23 mouse cellular contexts compared by ENCODE assay signal in genomic region chr10:80793803-80794202, GRCm38 (mm10). TPM values are rescaled to one million over a fixed set of nuclear protein-coding genes. Genes with fewer than 3 reads are reported as not detected.
DNase-seq lines count a peak whose midpoint lies in the region; ATAC-seq and TF ChIP-seq lines count a peak whose summit lies in the region.
"Had no signal": no experiment of that assay in that cellular context is flagged by ENCODE, and none has a peak within 500 bp of the region (broad histone marks: within the 10 kb centered on the region; RNA-seq: fewer than 3 reads in every experiment).

No protein-coding gene starts in this region.

- DNase-seq in cerebellum, adult 2 months = peak in 1 of 2 experiments; percentile 36
- no peak for DNase-seq in cerebellum, postnatal 4 days (ENCODE audit: low spot score in 2 of 2)
- DNase-seq in limb, embryonic 10.5 days (ENCODE audit: low spot score) = no peak
- DNase-seq in spleen, postnatal 10 days (ENCODE audit: low spot score in 2 of 2) = no peak
- DNase-seq: adrenal gland, adult 8-10 months; heart, postnatal 14 days; kidney, postnatal 4 days; midbrain, embryonic 14.5 days; thymus, postnatal 25 days had no signal

- no peaks in the 10 kb centered on the region for H3K9me3 ChIP-seq in hindbrain, embryonic 13.5 days
- no peaks in the 10 kb centered on the region for H3K9me3 ChIP-seq in hindbrain, embryonic 16.5 days (ENCODE audit: control insufficient read depth, low read length)
- no peaks in the 10 kb centered on the region for H3K9me3 ChIP-seq in neural tube, embryonic 14.5 days (ENCODE audit: control insufficient read depth, low read length)
- H3K9me3 ChIP-seq in neural tube, embryonic 15.5 days (replicated peaks) = no peaks in the 10 kb centered on the region
- no peaks in the 10 kb centered on the region for H3K9me3 ChIP-seq in limb, embryonic 10.5 days (replicated peaks)
- H3K9me3 ChIP-seq: forebrain, embryonic 13.5 days; heart, embryonic 12.5 days; hindbrain, embryonic 12.5 days; limb, embryonic 15.5 days had no signal

- H3K4me2 ChIP-seq in hindbrain, embryonic 13.5 days = no peak overlapping the region
- no peak overlapping the region for H3K4me2 ChIP-seq in hindbrain, embryonic 16.5 days (ENCODE audit: low read length)
- H3K4me2 ChIP-seq in neural tube, embryonic 14.5 days (ENCODE audit: low read depth, low read length) = no peak overlapping the region
- no peak overlapping the region for H3K4me2 ChIP-seq in neural tube, embryonic 15.5 days
- H3K4me2 ChIP-seq: forebrain, embryonic 13.5 days; heart, embryonic 12.5 days; hindbrain, embryonic 12.5 days; limb, embryonic 15.5 days had no signal

- H3K4me1 ChIP-seq in cerebellum, adult 2 months (ENCODE audit: control insufficient read depth, insufficient read depth, low read length) = peaks cover 52% of the 10 kb centered on the region
- H3K4me1 ChIP-seq in hindbrain, embryonic 13.5 days (replicated peaks) = peaks cover 26% of the 10 kb centered on the region
- H3K4me1 ChIP-seq in hindbrain, embryonic 16.5 days (ENCODE audit: control insufficient read depth, insufficient read depth, low read depth, low read length) = peaks cover 14% of the 10 kb centered on the region
- H3K4me1 ChIP-seq in neural tube, embryonic 14.5 days (ENCODE audit: control insufficient read depth, insufficient read depth, low read length) = peaks cover 15% of the 10 kb centered on the region
- H3K4me1 ChIP-seq in neural tube, embryonic 15.5 days = peaks cover 20% of the 10 kb centered on the region
- peaks cover 36% of the 10 kb centered on the region for H3K4me1 ChIP-seq in limb, embryonic 10.5 days

- 37% methylated on average over 4 of the region's 4 CpGs for WGBS in cerebellum, adult 2 months
- 92% methylated on average over 4 of the region's 4 CpGs for WGBS in hindbrain, embryonic 13.5 days
- WGBS in hindbrain, embryonic 16.5 days = 89% methylated on average over 4 of the region's 4 CpGs
- WGBS in neural tube, embryonic 14.5 days = 88% methylated on average over 4 of the region's 4 CpGs
- WGBS in neural tube, embryonic 15.5 days = 85% methylated on average over 4 of the region's 4 CpGs
- 91% methylated on average over 4 of the region's 4 CpGs for WGBS in limb, embryonic 10.5 days

- 0 out of 2 replicates have a peak overlapping the region, but pooled peaks have one; percentile 42 for H3K27ac ChIP-seq in cerebellum, adult 2 months (ENCODE audit: insufficient read depth, low read length)
- peak overlapping the region; percentile 18; the same call in 1 of the 2 replicates for H3K27ac ChIP-seq in hindbrain, embryonic 13.5 days
- H3K27ac ChIP-seq in hindbrain, embryonic 16.5 days (ENCODE audit: low read depth, low read length) = no peak overlapping the region
- H3K27ac ChIP-seq in neural tube, embryonic 14.5 days (ENCODE audit: low read depth, low read length) = 0 out of 2 replicates have a peak overlapping the region, but pooled peaks have one; percentile 35
- no peak overlapping the region for H3K27ac ChIP-seq in neural tube, embryonic 15.5 days (replicated peaks)
- H3K27ac ChIP-seq in limb, embryonic 10.5 days = no peak overlapping the region
- H3K27ac ChIP-seq: forebrain, embryonic 13.5 days; hindbrain, embryonic 12.5 days; limb, embryonic 15.5 days; stomach, postnatal 0 days had no signal

- TF ChIP-seq POLR2A in cerebellum, adult 2 months (IDR thresholded peaks at IDR 0.05; ENCODE audit: borderline replicate concordance, insufficient read depth, low read length) = no peak

- H3K9ac ChIP-seq in hindbrain, embryonic 13.5 days = no peak overlapping the region
- H3K9ac ChIP-seq in hindbrain, embryonic 16.5 days (ENCODE audit: low read depth, low read length) = no peak overlapping the region
- no peak overlapping the region for H3K9ac ChIP-seq in neural tube, embryonic 14.5 days (replicated peaks; ENCODE audit: low read depth, low read length)
- H3K9ac ChIP-seq in neural tube, embryonic 15.5 days (replicated peaks) = no peak overlapping the region
- H3K9ac ChIP-seq: heart, embryonic 12.5 days; hindbrain, embryonic 12.5 days; limb, embryonic 15.5 days had no signal

- H3K36me3 ChIP-seq in hindbrain, embryonic 13.5 days = peaks cover 77% of the 10 kb centered on the region
- H3K36me3 ChIP-seq in hindbrain, embryonic 16.5 days (ENCODE audit: control insufficient read depth, insufficient read depth, low read length) = peaks cover 41% of the 10 kb centered on the region
- peaks cover 58% of the 10 kb centered on the region for H3K36me3 ChIP-seq in neural tube, embryonic 14.5 days (ENCODE audit: control insufficient read depth, insufficient read depth, low read length)
- H3K36me3 ChIP-seq in neural tube, embryonic 15.5 days = peaks cover 74% of the 10 kb centered on the region
- H3K36me3 ChIP-seq in limb, embryonic 10.5 days = peaks cover 84% of the 10 kb centered on the region

- TF ChIP-seq CTCF in cerebellum, adult 2 months (IDR thresholded peaks at IDR 0.05; ENCODE audit: borderline replicate concordance, insufficient read depth, low read depth, low read length) = no peak

- H3K27me3 ChIP-seq in cerebellum, adult 2 months (ENCODE audit: control insufficient read depth, insufficient read depth, low read length) = no peaks in the 10 kb centered on the region
- H3K27me3 ChIP-seq in hindbrain, embryonic 13.5 days = no peaks in the 10 kb centered on the region
- no peaks in the 10 kb centered on the region for H3K27me3 ChIP-seq in hindbrain, embryonic 16.5 days (replicated peaks; ENCODE audit: control insufficient read depth, insufficient read depth, low read length)
- no peaks in the 10 kb centered on the region for H3K27me3 ChIP-seq in neural tube, embryonic 14.5 days (ENCODE audit: control insufficient read depth, insufficient read depth, low read length)
- no peaks in the 10 kb centered on the region for H3K27me3 ChIP-seq in neural tube, embryonic 15.5 days (replicated peaks)
- H3K27me3 ChIP-seq in limb, embryonic 10.5 days (ENCODE audit: low read depth, poor library complexity, severe bottlenecking) = no peaks in the 10 kb centered on the region
- H3K27me3 ChIP-seq: forebrain, embryonic 13.5 days; heart, embryonic 12.5 days; hindbrain, embryonic 12.5 days; limb, embryonic 15.5 days had no signal

- H3K4me3 ChIP-seq in cerebellum, adult 2 months (replicated peaks; ENCODE audit: insufficient read depth, low read depth, low read length) = no peak overlapping the region
- no peak overlapping the region for H3K4me3 ChIP-seq in hindbrain, embryonic 13.5 days
- no peak overlapping the region for H3K4me3 ChIP-seq in hindbrain, embryonic 16.5 days (ENCODE audit: low read length)
- no peak overlapping the region for H3K4me3 ChIP-seq in neural tube, embryonic 14.5 days (ENCODE audit: low read depth, low read length)
- H3K4me3 ChIP-seq in neural tube, embryonic 15.5 days (replicated peaks) = no peak overlapping the region
- H3K4me3 ChIP-seq in limb, embryonic 10.5 days = 0 out of 2 replicates have a peak overlapping the region, but pooled peaks have one; percentile 1
- H3K4me3 ChIP-seq: forebrain, embryonic 13.5 days; heart, embryonic 12.5 days; hindbrain, embryonic 12.5 days; limb, embryonic 15.5 days had no signal

- no peak for ATAC-seq in hindbrain, embryonic 13.5 days (ENCODE audit: low FRiP score)
- no peak for ATAC-seq in hindbrain, embryonic 16.5 days
- ATAC-seq in neural tube, embryonic 14.5 days (ENCODE audit: low read depth) = no peak
- no peak for ATAC-seq in neural tube, embryonic 15.5 days (ENCODE audit: low FRiP score)
- ATAC-seq: activated CD4-positive, CD25-positive, alpha-beta regulatory T cell, adult 4 months; forebrain, embryonic 13.5 days; inflammation-experienced regulatory T-cells, adult 6 months had no signal

RNA-seq across cellular contexts. Expression of gene Sf3a2, which starts 4.2 kb away (rescaled TPM):
- 52.0 and 66.4 TPM in 2 replicates for polyA plus RNA-seq in cerebellum, adult 2 months (2012; rRNA removed)
- polyA plus RNA-seq in hindbrain, embryonic 13.5 days (2015; fragmentation: Nextera tagmentation; extraction: Ambion mirVana) = 55.9 and 61.6 TPM in 2 replicates
- polyA plus RNA-seq in hindbrain, embryonic 16.5 days (2015; fragmentation: Nextera tagmentation; extraction: Ambion mirVana) = 44.7 and 59.9 TPM in 2 replicates
- 63.3 and 66.8 TPM in 2 replicates for polyA plus RNA-seq in neural tube, embryonic 14.5 days (2014; fragmentation: Nextera tagmentation; extraction: Ambion mirVana)
- 53.3 and 59.8 TPM in 2 replicates for polyA plus RNA-seq in neural tube, embryonic 15.5 days (2015; fragmentation: Nextera tagmentation; extraction: Ambion mirVana)
- polyA plus RNA-seq in limb, embryonic 10.5 days (2016; fragmentation: Nextera tagmentation; extraction: Ambion mirVana) = 113 and 121 TPM in 2 replicates

RNA-seq across cellular contexts. Expression of gene Plekhj1, which starts 4.6 kb away (rescaled TPM):
- 106 and 122 TPM in 2 replicates for polyA plus RNA-seq in cerebellum, adult 2 months (2012; rRNA removed)
- polyA plus RNA-seq in hindbrain, embryonic 13.5 days (2015; fragmentation: Nextera tagmentation; extraction: Ambion mirVana) = 128 and 132 TPM in 2 replicates
- polyA plus RNA-seq in hindbrain, embryonic 16.5 days (2015; fragmentation: Nextera tagmentation; extraction: Ambion mirVana) = 129 and 140 TPM in 2 replicates
- 126 and 127 TPM in 2 replicates for polyA plus RNA-seq in neural tube, embryonic 14.5 days (2014; fragmentation: Nextera tagmentation; extraction: Ambion mirVana)
- 135 and 146 TPM in 2 replicates for polyA plus RNA-seq in neural tube, embryonic 15.5 days (2015; fragmentation: Nextera tagmentation; extraction: Ambion mirVana)
- 168 and 204 TPM in 2 replicates for polyA plus RNA-seq in limb, embryonic 10.5 days (2016; fragmentation: Nextera tagmentation; extraction: Ambion mirVana)

RNA-seq across cellular contexts. Expression of gene Amh, which starts 11.2 kb away (rescaled TPM):
- polyA plus RNA-seq in cerebellum, adult 2 months (2012; rRNA removed) = 3.0 and 4.3 TPM in 2 replicates
- 0.22 TPM in 1 of 2 replicates, not detected in the other for polyA plus RNA-seq in hindbrain, embryonic 13.5 days (2015; fragmentation: Nextera tagmentation; extraction: Ambion mirVana)
- polyA plus RNA-seq in hindbrain, embryonic 16.5 days (2015; fragmentation: Nextera tagmentation; extraction: Ambion mirVana) = not detected in 2 replicates
- 0.15 and 0.16 TPM in 2 replicates for polyA plus RNA-seq in neural tube, embryonic 14.5 days (2014; fragmentation: Nextera tagmentation; extraction: Ambion mirVana)
- polyA plus RNA-seq in neural tube, embryonic 15.5 days (2015; fragmentation: Nextera tagmentation; extraction: Ambion mirVana) = not detected in 2 replicates
- polyA plus RNA-seq in limb, embryonic 10.5 days (2016; fragmentation: Nextera tagmentation; extraction: Ambion mirVana) = 0.09 TPM in 1 of 2 replicates, not detected in the other
- polyA plus RNA-seq: activated CD4-positive, CD25-positive, alpha-beta regulatory T cell, adult 4 months; hindbrain, embryonic 12.5 days; inflammation-experienced regulatory T-cells, adult 6 months; kidney, embryonic 14.5 days; limb, embryonic 15.5 days; lung, embryonic 16.5 days; midbrain, embryonic 14.5 days had no signal

RNA-seq across cellular contexts. Expression of gene Jsrp1, which starts 19.5 kb away (rescaled TPM):
- 0.27 and 0.38 TPM in 2 replicates for polyA plus RNA-seq in cerebellum, adult 2 months (2012; rRNA removed)
- polyA plus RNA-seq in hindbrain, embryonic 13.5 days (2015; fragmentation: Nextera tagmentation; extraction: Ambion mirVana) = 0.56 and 0.95 TPM in 2 replicates
- 1.1 and 1.2 TPM in 2 replicates for polyA plus RNA-seq in hindbrain, embryonic 16.5 days (2015; fragmentation: Nextera tagmentation; extraction: Ambion mirVana)
- 0.74 and 0.86 TPM in 2 replicates for polyA plus RNA-seq in neural tube, embryonic 14.5 days (2014; fragmentation: Nextera tagmentation; extraction: Ambion mirVana)
- polyA plus RNA-seq in neural tube, embryonic 15.5 days (2015; fragmentation: Nextera tagmentation; extraction: Ambion mirVana) = 1.2 and 2.5 TPM in 2 replicates
- 0.74 and 0.80 TPM in 2 replicates for polyA plus RNA-seq in limb, embryonic 10.5 days (2016; fragmentation: Nextera tagmentation; extraction: Ambion mirVana)
- polyA plus RNA-seq: activated CD4-positive, CD25-positive, alpha-beta regulatory T cell, adult 4 months; forebrain, embryonic 13.5 days; inflammation-experienced regulatory T-cells, adult 6 months; small intestine, adult 2 months had no signal

RNA-seq across cellular contexts. Expression of gene Oaz1, which starts 32.7 kb away (rescaled TPM):
- 776 and 779 TPM in 2 replicates for polyA plus RNA-seq in cerebellum, adult 2 months (2012; rRNA removed)
- 1,227 and 1,240 TPM in 2 replicates for polyA plus RNA-seq in hindbrain, embryonic 13.5 days (2015; fragmentation: Nextera tagmentation; extraction: Ambion mirVana)
- polyA plus RNA-seq in hindbrain, embryonic 16.5 days (2015; fragmentation: Nextera tagmentation; extraction: Ambion mirVana) = 1,272 and 1,293 TPM in 2 replicates
- 1,177 and 1,236 TPM in 2 replicates for polyA plus RNA-seq in neural tube, embryonic 14.5 days (2014; fragmentation: Nextera tagmentation; extraction: Ambion mirVana)
- polyA plus RNA-seq in neural tube, embryonic 15.5 days (2015; fragmentation: Nextera tagmentation; extraction: Ambion mirVana) = 1,221 and 1,325 TPM in 2 replicates
- 2,414 and 2,486 TPM in 2 replicates for polyA plus RNA-seq in limb, embryonic 10.5 days (2016; fragmentation: Nextera tagmentation; extraction: Ambion mirVana)

Comparison
In these comparisons a context has a peak if more than half of its experiments do, and no peak if none do; other contexts are left out.
1. H3K27ac ChIP-seq: peak in cerebellum, adult 2 months (single experiment), hindbrain, embryonic 13.5 days (single experiment) and neural tube, embryonic 14.5 days (single experiment); none in hindbrain, embryonic 16.5 days (single experiment), neural tube, embryonic 15.5 days (single experiment) and limb, embryonic 10.5 days (single experiment).